Comparison of ENCODE assay signal across 8 mouse cellular contexts in the genomic region with DNA sequence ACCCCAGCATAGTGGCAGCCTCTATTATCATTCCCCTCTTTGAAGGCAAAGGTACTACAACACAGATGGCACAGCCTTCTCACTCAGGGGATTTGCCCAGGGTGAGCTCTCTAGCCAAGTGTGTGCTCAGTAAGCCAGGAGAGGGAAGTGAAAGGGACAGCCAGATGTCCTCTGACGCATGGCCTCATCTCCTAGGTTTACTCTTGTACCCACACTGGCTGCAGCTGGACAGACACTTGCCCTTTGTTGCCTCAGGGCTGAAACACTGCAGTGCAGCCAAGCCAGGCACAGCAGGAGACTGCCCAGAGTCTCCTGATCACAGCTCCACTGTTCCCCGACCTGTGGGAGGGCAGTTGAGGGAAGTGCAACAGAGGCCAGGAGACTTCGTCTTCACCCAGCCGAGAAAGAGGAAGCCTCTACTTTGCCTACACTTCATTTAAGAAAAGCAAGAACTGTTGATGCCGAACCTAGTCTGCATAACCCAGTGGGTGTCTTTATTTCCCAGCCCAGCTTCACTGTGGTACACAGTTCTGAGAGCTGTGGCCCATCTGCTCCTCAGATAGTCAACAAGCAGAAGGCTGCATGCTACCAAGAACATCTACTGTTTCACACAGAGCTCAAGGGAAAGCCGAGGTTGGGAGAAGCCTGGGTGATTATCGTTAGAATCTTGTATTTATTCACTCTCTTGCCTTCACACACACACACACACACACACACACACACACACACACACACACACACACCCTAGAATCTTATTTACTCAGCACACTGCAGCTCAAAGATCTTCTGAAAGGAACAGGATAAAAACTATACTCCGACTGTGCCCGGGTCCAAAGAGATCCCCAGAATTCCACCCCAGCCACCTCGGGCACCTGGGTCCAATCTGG. TPM values are rescaled to one million over a fixed set of nuclear protein-coding genes. Genes with fewer than 3 reads are reported as not detected.
DNase-seq lines count a peak whose midpoint lies in the region; ATAC-seq and TF ChIP-seq lines count a peak whose summit lies in the region.

No protein-coding gene starts in this region.

- H3K36me3 ChIP-seq in C2C12 (ENCODE audit: control insufficient read depth, insufficient read depth), result no peaks in the 10 kb centered on the region
- no peaks in the 10 kb centered on the region for H3K36me3 ChIP-seq in embryonic facial prominence, embryonic 10.5 days (replicated peaks)
- H3K36me3 ChIP-seq in hindbrain, embryonic 16.5 days (ENCODE audit: control insufficient read depth, insufficient read depth, low read length), result no peaks in the 10 kb centered on the region
- no peaks in the 10 kb centered on the region for H3K36me3 ChIP-seq in neural tube, embryonic 15.5 days

- H3K79me2 ChIP-seq in C2C12 (ENCODE audit: control insufficient read depth, insufficient read depth), result peaks cover 45% of the 10 kb centered on the region

- peak overlapping the region; percentile 27 for H3ac ChIP-seq in C2C12 (ENCODE audit: control insufficient read depth, insufficient read length, low read depth)

- TF ChIP-seq CTCF in C2C12 (IDR thresholded peaks at IDR 0.05; ENCODE audit: control insufficient read depth, insufficient read depth, insufficient read length), result no peak

- 46% methylated on average over 10 of the region's 10 CpGs for WGBS in embryonic facial prominence, embryonic 10.5 days
- WGBS in hindbrain, embryonic 16.5 days, result 48% methylated on average over 10 of the region's 10 CpGs
- 49% methylated on average over 10 of the region's 10 CpGs for WGBS in neural tube, embryonic 15.5 days

- no peak overlapping the region for H3K4me2 ChIP-seq in hindbrain, embryonic 16.5 days (ENCODE audit: low read length)
- no peak overlapping the region for H3K4me2 ChIP-seq in neural tube, embryonic 15.5 days

- H3K9me3 ChIP-seq in embryonic facial prominence, embryonic 10.5 days, result no peaks in the 10 kb centered on the region
- H3K9me3 ChIP-seq in hindbrain, embryonic 16.5 days (ENCODE audit: control insufficient read depth, low read length), result no peaks in the 10 kb centered on the region
- no peaks in the 10 kb centered on the region for H3K9me3 ChIP-seq in neural tube, embryonic 15.5 days (replicated peaks)

- no peak for DNase-seq in frontal cortex, postnatal 25 days (ENCODE audit: low spot score in 2 of 2)
- no peak for DNase-seq in embryonic facial prominence, embryonic 10.5 days (ENCODE audit: low spot score)
- peak; percentile 58 to 80 for DNase-seq in left cerebral cortex, postnatal 14 days (ENCODE audit: low spot score in 2 of 2)

- ATAC-seq in frontal cortex, adult (ENCODE audit: low TSS enrichment), result peak; percentile 70
- ATAC-seq in hindbrain, embryonic 16.5 days, result no peak
- 0 out of 2 replicates have a peak, but pooled peaks have one; percentile 45 for ATAC-seq in neural tube, embryonic 15.5 days (ENCODE audit: low FRiP score)
- ATAC-seq in CD4-positive, CD25-positive, alpha-beta regulatory T cell, adult 4 months, result no peak

- no peak overlapping the region for H3K9ac ChIP-seq in hindbrain, embryonic 16.5 days (ENCODE audit: low read depth, low read length)
- H3K9ac ChIP-seq in neural tube, embryonic 15.5 days (replicated peaks), result no peak overlapping the region

- H3K79me3 ChIP-seq in C2C12 (ENCODE audit: low read depth), result peaks cover 5% of the 10 kb centered on the region

- H3K4me3 ChIP-seq in C2C12 (ENCODE audit: insufficient read depth, poor library complexity, severe bottlenecking), result peak overlapping the region; percentile 12
- H3K4me3 ChIP-seq in embryonic facial prominence, embryonic 10.5 days, result no peak overlapping the region
- H3K4me3 ChIP-seq in hindbrain, embryonic 16.5 days (ENCODE audit: low read length), result no peak overlapping the region
- no peak overlapping the region for H3K4me3 ChIP-seq in neural tube, embryonic 15.5 days (replicated peaks)

- H3K27me3 ChIP-seq in C2C12 (ENCODE audit: control insufficient read depth, insufficient read depth, insufficient read length), result no peaks in the 10 kb centered on the region
- no peaks in the 10 kb centered on the region for H3K27me3 ChIP-seq in embryonic facial prominence, embryonic 10.5 days (replicated peaks; ENCODE audit: low read depth, poor library complexity, severe bottlenecking)
- H3K27me3 ChIP-seq in hindbrain, embryonic 16.5 days (replicated peaks; ENCODE audit: control insufficient read depth, insufficient read depth, low read length), result no peaks in the 10 kb centered on the region
- H3K27me3 ChIP-seq in neural tube, embryonic 15.5 days (replicated peaks), result no peaks in the 10 kb centered on the region

- intact Hi-C loops in left cerebral cortex, postnatal 14 days (cut with DNase I), result loop anchor here (10.0 kb wide), 1 partner anchor 337 kb away; the partner anchor contains the start of gene Tha1

- H3K27ac ChIP-seq in embryonic facial prominence, embryonic 10.5 days (replicated peaks), result peak overlapping the region; percentile 58
- peak overlapping the region; percentile 55 for H3K27ac ChIP-seq in hindbrain, embryonic 16.5 days (ENCODE audit: low read depth, low read length)
- peak overlapping the region; percentile 1; the same call in 1 of the 2 replicates for H3K27ac ChIP-seq in neural tube, embryonic 15.5 days (replicated peaks)

- H3K4me1 ChIP-seq in embryonic facial prominence, embryonic 10.5 days, result peaks cover 62% of the 10 kb centered on the region
- peaks cover 52% of the 10 kb centered on the region for H3K4me1 ChIP-seq in hindbrain, embryonic 16.5 days (ENCODE audit: control insufficient read depth, insufficient read depth, low read depth, low read length)
- peaks cover 55% of the 10 kb centered on the region for H3K4me1 ChIP-seq in neural tube, embryonic 15.5 days

TF ChIP-seq in C2C12, 6 proteins besides CTCF, POLR2A, EP300 and RAD21:
- no peak for TF ChIP-seq MYOD1 (IDR thresholded peaks at IDR 0.05; ENCODE audit: control insufficient read depth, insufficient read length, low read depth)
- TF ChIP-seq MYOG (IDR thresholded peaks at IDR 0.05; ENCODE audit: control insufficient read depth, extremely low read depth, insufficient read length), result no peak
- TF ChIP-seq MAX (IDR thresholded peaks at IDR 0.05), result no peak
- TF ChIP-seq USF1 (IDR thresholded peaks at IDR 0.05; ENCODE audit: low read depth), result no peak
- no peak for TF ChIP-seq CEBPB (IDR thresholded peaks at IDR 0.05; ENCODE audit: low read depth)
- TF ChIP-seq FOSL1 (IDR thresholded peaks at IDR 0.05; ENCODE audit: insufficient read depth, low read length, poor library complexity, severe bottlenecking), result no peak

RNA-seq across cellular contexts. Expression of gene Cyth1, which starts 36.4 kb away (rescaled TPM):
- polyA plus RNA-seq in C2C12 (2012; fragmentation: generic; extraction: Trizol), result 7.9 TPM
- 15.5 and 15.8 TPM in 2 replicates for polyA plus RNA-seq in embryonic facial prominence, embryonic 10.5 days (2016; fragmentation: Nextera tagmentation; extraction: Ambion mirVana)
- 19.7 and 23.3 TPM in 2 replicates for polyA plus RNA-seq in hindbrain, embryonic 16.5 days (2015; fragmentation: Nextera tagmentation; extraction: Ambion mirVana)
- total RNA-seq in left cerebral cortex, postnatal 14 days (2021), result 10 to 100 TPM; 62.5 to 71.8 TPM
- 22.5 and 24.8 TPM in 2 replicates for polyA plus RNA-seq in neural tube, embryonic 15.5 days (2015; fragmentation: Nextera tagmentation; extraction: Ambion mirVana)
- polyA plus RNA-seq in CD4-positive, CD25-positive, alpha-beta regulatory T cell, adult 4 months (2017; shearing (Covaris generic)), result 10 to 100 TPM; 34.7 to 59.5 TPM

Comparison
In these comparisons a context has a peak if more than half of its experiments do, and no peak if none do; other contexts are left out.
1. ATAC-seq: peak in frontal cortex, adult (single experiment) and neural tube, embryonic 15.5 days (single experiment); none in hindbrain, embryonic 16.5 days (single experiment) and CD4-positive, CD25-positive, alpha-beta regulatory T cell, adult 4 months (single experiment).
2. DNase-seq: peak in left cerebral cortex, postnatal 14 days (2 of 2); none in frontal cortex, postnatal 25 days (0 of 2) and embryonic facial prominence, embryonic 10.5 days (single experiment).
3. H3K27ac ChIP-seq: peak in every context shown above with its lines; median percentile 58 in embryonic facial prominence, embryonic 10.5 days; 55 in hindbrain, embryonic 16.5 days; 1 in neural tube, embryonic 15.5 days.